In genomic region chr15:31258029-31258692, GRCm38 (mm10) we compare ENCODE assay signal across 15 mouse cellular contexts. TPM values are rescaled to one million over a fixed set of nuclear protein-coding genes. Genes with fewer than 3 reads are reported as not detected.
DNase-seq lines count a peak whose midpoint lies in the region; ATAC-seq and TF ChIP-seq lines count a peak whose summit lies in the region.
"Had no signal": no experiment of that assay in that cellular context is flagged by ENCODE, and none has a peak within 500 bp of the region (broad histone marks: within the 10 kb centered on the region; RNA-seq: fewer than 3 reads in every experiment).

No protein-coding gene starts in this region.

- H3K4me2 ChIP-seq in hindbrain, embryonic 11.5 days (replicated peaks; ENCODE audit: low read depth, low read length): no peak overlapping the region
- no peak overlapping the region for H3K4me2 ChIP-seq in hindbrain, embryonic 13.5 days
- H3K4me2 ChIP-seq in lung, embryonic 15.5 days: no peak overlapping the region
- H3K4me2 ChIP-seq: embryonic facial prominence, embryonic 12.5 days; heart, embryonic 11.5 days had no signal

- no peaks in the 10 kb centered on the region for H3K27me3 ChIP-seq in hindbrain, embryonic 11.5 days (ENCODE audit: control insufficient read depth, insufficient read depth, low read length)
- no peaks in the 10 kb centered on the region for H3K27me3 ChIP-seq in hindbrain, embryonic 13.5 days
- no peaks in the 10 kb centered on the region for H3K27me3 ChIP-seq in testis, adult 2 months (ENCODE audit: control insufficient read depth, insufficient read depth, low read length)
- no peaks in the 10 kb centered on the region for H3K27me3 ChIP-seq in lung, embryonic 15.5 days
- H3K27me3 ChIP-seq: embryonic facial prominence, embryonic 12.5 days; Patski had no signal

- 63% methylated on average over 21 of the region's 21 CpGs for WGBS in hindbrain, embryonic 11.5 days
- WGBS in hindbrain, embryonic 13.5 days: 78% methylated on average over 21 of the region's 21 CpGs
- WGBS in lung, embryonic 15.5 days: 40% methylated on average over 21 of the region's 21 CpGs

- DNase-seq in hindbrain, embryonic 11.5 days (ENCODE audit: low spot score): peak; percentile 13
- DNase-seq in testis, postnatal 14 days (ENCODE audit: low spot score): no peak
- no peak for DNase-seq in gastrocnemius, postnatal 10 days
- DNase-seq in MN1 (ENCODE audit: low spot score): no peak
- DNase-seq in layer of hippocampus, adult 11-12 months (ENCODE audit: low spot score): no peak
- DNase-seq: cerebellum, adult 11-12 months; gastrocnemius, adult 2 months; right cerebral cortex, postnatal 4 days had no signal

- no peak for TF ChIP-seq POLR2A in testis, adult 2 months (IDR thresholded peaks at IDR 0.05; ENCODE audit: control insufficient read depth, low read depth, low read length)

- H3K4me3 ChIP-seq in hindbrain, embryonic 11.5 days (ENCODE audit: low read depth, low read length): no peak overlapping the region
- H3K4me3 ChIP-seq in hindbrain, embryonic 13.5 days: no peak overlapping the region
- no peak overlapping the region for H3K4me3 ChIP-seq in testis, adult 2 months (ENCODE audit: control insufficient read depth, low read depth, low read length)
- no peak overlapping the region for H3K4me3 ChIP-seq in lung, embryonic 15.5 days
- H3K4me3 ChIP-seq: embryonic facial prominence, embryonic 12.5 days; gastrocnemius, adult 2 months had no signal

- H3K4me1 ChIP-seq in hindbrain, embryonic 11.5 days (replicated peaks; ENCODE audit: control insufficient read depth, insufficient read depth, low read length): no peaks in the 10 kb centered on the region
- peaks cover 6% of the 10 kb centered on the region; the same call in 1 of the 2 replicates for H3K4me1 ChIP-seq in hindbrain, embryonic 13.5 days (replicated peaks)
- H3K4me1 ChIP-seq in testis, adult 2 months (ENCODE audit: control insufficient read depth, insufficient read depth, low read length): no peaks in the 10 kb centered on the region; the same call in 1 of the 2 replicates
- H3K4me1 ChIP-seq in lung, embryonic 15.5 days: peaks cover 33% of the 10 kb centered on the region

- ATAC-seq in hindbrain, embryonic 11.5 days (ENCODE audit: low FRiP score): no peak
- no peak for ATAC-seq in hindbrain, embryonic 13.5 days (ENCODE audit: low FRiP score)
- ATAC-seq in lung, embryonic 15.5 days (ENCODE audit: borderline replicate concordance, extremely low read depth, low FRiP score, low TSS enrichment): peak; percentile 37; the same call in 1 of the 2 replicates
- ATAC-seq: hindbrain, postnatal 0 days; Patski had no signal

- no peak overlapping the region for H3K27ac ChIP-seq in hindbrain, embryonic 11.5 days (ENCODE audit: low read depth, low read length)
- H3K27ac ChIP-seq in hindbrain, embryonic 13.5 days: no peak overlapping the region
- H3K27ac ChIP-seq in testis, adult 2 months (ENCODE audit: control insufficient read depth, insufficient read depth, low read depth, low read length): peak overlapping the region; percentile 15
- peak overlapping the region; percentile 53; the same call in 1 of the 2 replicates for H3K27ac ChIP-seq in lung, embryonic 15.5 days
- H3K27ac ChIP-seq: embryonic facial prominence, embryonic 12.5 days; gastrocnemius, adult 2 months; hindbrain, postnatal 0 days had no signal

- H3K9ac ChIP-seq in hindbrain, embryonic 11.5 days (ENCODE audit: low read depth, low read length): no peak overlapping the region
- H3K9ac ChIP-seq in hindbrain, embryonic 13.5 days: no peak overlapping the region
- H3K9ac ChIP-seq in lung, embryonic 15.5 days: no peak overlapping the region
- H3K9ac ChIP-seq: embryonic facial prominence, embryonic 12.5 days had no signal

- no peak for TF ChIP-seq CTCF in testis, adult 2 months (IDR thresholded peaks at IDR 0.05; ENCODE audit: control insufficient read depth, insufficient read depth, insufficient replicate concordance, low read depth, low read length)

- no peaks in the 10 kb centered on the region for H3K9me3 ChIP-seq in hindbrain, embryonic 11.5 days (ENCODE audit: control insufficient read depth, low read length)
- no peaks in the 10 kb centered on the region for H3K9me3 ChIP-seq in hindbrain, embryonic 13.5 days
- no peaks in the 10 kb centered on the region for H3K9me3 ChIP-seq in lung, embryonic 15.5 days
- H3K9me3 ChIP-seq: embryonic facial prominence, embryonic 12.5 days had no signal

- no peaks in the 10 kb centered on the region for H3K36me3 ChIP-seq in hindbrain, embryonic 11.5 days (ENCODE audit: control insufficient read depth, insufficient read depth, low read length)
- no peaks in the 10 kb centered on the region for H3K36me3 ChIP-seq in hindbrain, embryonic 13.5 days
- no peaks in the 10 kb centered on the region for H3K36me3 ChIP-seq in testis, adult 2 months (ENCODE audit: control insufficient read depth, insufficient read depth, low read length)
- no peaks in the 10 kb centered on the region for H3K36me3 ChIP-seq in lung, embryonic 15.5 days
- H3K36me3 ChIP-seq: embryonic facial prominence, embryonic 12.5 days had no signal

RNA-seq across cellular contexts. Expression of gene Dap, which starts 34.0 kb away (rescaled TPM):
- polyA plus RNA-seq in hindbrain, embryonic 11.5 days (2014; fragmentation: Nextera tagmentation; extraction: Ambion mirVana): 39.7 and 50.9 TPM in 2 replicates
- polyA plus RNA-seq in hindbrain, embryonic 13.5 days (2015; fragmentation: Nextera tagmentation; extraction: Ambion mirVana): 35.1 and 35.2 TPM in 2 replicates
- polyA plus RNA-seq in testis, adult 2 months (2012; rRNA removed): 53.3 and 102 TPM in 2 replicates
- polyA plus RNA-seq in lung, embryonic 15.5 days (2015; fragmentation: Nextera tagmentation; extraction: Ambion mirVana): 83.1 and 87.2 TPM in 2 replicates
- 10 to 100 TPM; 41.3 to 52.9 TPM for total RNA-seq in gastrocnemius, postnatal 10 days (2021)

Comparison
In these comparisons a context has a peak if more than half of its experiments do, and no peak if none do; other contexts are left out.
1. H3K27ac ChIP-seq: peak in testis, adult 2 months (single experiment) and lung, embryonic 15.5 days (single experiment); none in hindbrain, embryonic 11.5 days (single experiment) and hindbrain, embryonic 13.5 days (single experiment).